Mouse (Mus musculus) cerebellum, adult 8-10 months (tissue): ENCODE results near the gene Slc9b2.

Experiments used
- DNase-seq: peaks from one replicate; pipeline ENCODE4 v3.0.0; 2022

Gene Slc9b2

DNA sequence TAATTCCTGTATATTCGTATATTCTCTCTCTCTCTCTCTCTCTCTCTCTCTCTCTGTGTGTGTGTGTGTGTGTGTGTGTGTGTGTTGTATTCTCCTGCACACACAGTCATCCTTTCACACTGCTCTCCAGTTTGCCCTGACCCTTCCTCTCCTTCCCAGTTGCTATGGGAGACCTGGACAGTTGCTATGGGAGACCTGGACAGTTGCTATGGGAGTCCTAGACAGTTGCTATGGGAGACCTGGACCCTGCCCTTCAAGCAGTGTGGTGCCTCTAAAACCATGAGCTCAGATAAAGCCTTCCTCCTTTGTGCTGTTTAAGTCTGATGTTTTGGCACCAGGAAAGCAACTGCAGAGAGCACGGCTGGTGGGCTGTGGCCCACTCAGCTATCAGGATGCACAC, 6.2 kb downstream of the Slc9b2 start:
- no peak for DNase-seq

DNA sequence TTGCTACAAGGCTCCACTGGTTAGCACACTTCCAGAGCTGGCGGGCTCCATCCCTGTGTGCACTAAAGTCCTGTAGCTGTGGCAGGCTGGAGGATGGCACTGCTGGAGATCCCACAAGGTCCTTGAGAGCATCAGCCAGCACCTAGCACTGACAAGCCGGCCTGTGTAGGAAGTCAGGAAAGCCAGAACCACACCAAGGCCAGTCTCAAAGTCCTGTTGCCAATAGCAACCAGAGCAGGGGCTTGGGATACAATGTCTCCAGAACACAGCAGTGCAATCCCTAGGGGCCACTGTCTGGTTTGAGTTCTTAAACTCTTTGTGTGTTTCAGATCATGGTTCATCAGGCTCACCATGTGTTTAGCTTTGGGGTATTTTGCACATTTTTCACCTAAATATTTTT, 7.3 kb downstream of the Slc9b2 start:
- no peak for DNase-seq

DNA sequence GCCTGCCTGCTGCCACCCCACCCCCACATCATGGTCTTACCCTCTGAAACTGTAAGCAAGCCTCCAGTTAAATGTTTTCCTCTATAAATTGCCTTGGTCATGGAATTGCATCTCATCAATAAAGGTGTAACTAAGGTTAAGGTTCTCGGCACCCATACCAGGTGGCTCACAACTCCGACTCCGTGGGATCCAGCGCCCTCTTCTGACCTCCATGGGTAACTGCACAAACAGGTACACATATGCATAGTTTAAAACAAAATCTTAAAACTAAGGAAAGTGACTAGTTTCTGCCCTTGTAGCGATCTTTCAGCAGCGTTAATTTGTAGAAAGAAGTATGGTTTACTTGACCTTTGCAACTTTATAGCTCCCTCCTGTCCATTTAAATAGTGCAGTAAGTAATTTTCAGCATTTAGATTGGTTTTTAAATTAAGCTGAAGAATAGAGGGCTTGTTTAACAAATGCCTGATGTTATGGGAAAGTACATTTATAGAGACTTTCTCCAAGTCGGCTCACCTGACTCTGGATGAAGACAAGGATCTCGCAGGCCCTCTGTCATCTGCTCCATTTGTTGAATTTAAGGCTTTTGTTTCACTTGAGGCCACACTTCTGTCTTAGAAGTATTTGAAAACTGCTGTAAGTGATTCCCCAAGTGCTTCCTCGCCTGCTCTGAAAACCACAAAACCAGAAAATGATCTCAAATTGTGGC, 8.4 kb downstream of the Slc9b2 start:
- DNase-seq = no peak

DNA sequence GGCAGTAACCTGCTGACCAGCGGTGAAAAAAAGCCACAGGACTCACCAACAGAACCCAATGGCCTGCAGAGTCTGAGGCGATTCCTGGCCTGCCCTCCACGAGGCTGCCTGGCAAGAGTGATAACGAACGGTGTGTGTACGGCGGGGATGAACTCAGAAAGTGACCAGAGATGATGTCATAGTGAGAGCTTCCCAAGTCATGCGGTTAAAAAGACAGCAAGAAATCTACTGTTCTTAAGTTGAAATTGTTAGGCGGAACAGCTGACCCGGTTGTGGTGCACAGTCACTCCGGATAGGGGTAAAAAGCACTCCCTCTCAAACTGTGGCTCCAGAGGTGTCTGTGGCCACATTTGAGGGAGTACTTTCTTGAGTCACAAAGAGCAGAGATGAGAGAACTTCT, 10.8 kb downstream of the Slc9b2 start:
- no peak for DNase-seq

DNA sequence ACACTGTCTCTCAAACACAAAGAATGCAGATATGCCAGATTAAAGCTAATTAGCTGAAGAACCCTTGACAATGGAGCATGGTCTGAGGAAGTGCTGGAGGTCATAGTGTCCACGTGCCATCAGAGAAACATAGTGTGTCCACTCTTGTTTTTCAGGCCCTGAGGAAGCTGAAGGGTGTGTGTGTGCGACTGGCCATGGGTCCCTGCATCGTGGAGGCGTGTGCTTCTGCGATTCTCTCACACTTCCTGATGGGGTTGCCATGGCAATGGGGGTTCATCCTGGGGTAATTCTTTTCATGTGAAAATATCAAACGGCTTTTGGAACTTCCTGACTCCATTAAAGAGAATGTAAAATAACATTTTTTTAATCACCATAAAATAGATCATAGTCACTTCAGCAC, 16.9 kb downstream of the Slc9b2 start:
- no peak for DNase-seq

DNA sequence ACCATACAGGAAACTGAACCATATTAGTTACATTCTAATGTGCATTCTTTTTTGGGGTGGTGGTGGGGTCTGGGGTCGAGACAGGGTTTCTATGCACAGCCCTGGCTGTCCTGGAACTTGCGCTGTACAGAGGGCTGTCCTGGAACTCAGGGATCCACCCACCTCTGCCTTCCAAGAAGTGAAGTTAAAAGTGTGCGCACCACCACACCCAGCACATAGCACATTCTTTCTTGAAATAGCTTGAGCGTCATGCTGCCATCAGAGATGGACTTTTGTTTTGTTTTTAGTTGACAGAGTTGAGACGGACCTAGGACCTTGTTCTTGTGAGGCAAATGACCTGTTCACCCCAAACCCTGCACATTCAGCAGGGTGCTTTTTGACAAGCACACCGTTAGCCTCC, 19.7 kb downstream of the Slc9b2 start:
- DNase-seq = no peak

DNA sequence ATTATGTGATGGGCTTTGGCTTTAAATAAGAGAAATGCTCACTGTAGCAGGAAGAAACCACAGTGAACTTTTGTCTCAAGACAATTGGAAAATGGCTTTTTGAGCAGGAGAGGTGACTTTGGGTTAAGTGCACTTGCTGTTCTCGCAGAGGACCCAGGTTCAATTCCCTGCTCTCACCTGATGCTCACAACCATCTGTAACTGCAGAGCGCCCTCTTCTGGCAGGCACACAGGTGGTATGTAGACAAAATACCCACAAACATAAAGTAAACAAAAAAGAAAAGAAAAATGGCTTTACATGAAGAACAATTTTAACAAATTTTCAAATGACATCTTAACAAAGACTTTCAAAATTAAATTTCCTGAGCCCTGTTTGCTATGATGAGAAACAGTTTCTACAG, 20.1 kb downstream of the Slc9b2 start:
- DNase-seq = no peak

DNA sequence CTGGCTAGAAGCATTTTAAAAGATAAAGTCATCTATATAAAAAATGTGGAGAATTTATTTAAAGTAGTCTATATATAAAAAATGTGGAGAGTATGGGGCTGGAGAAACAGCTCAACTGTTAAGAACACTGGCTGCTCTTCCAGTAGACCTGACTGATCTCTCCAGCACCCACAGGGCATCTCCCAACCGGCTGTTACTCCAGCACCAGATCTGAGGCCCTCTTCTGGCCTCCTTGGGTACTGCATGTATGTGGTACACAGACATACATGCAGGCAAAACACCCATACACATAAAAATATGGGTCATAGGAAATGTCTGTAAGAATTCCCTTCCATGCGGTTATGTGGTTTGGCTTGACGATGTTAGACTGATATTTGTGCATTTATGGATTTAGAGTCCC, 21.1 kb downstream of the Slc9b2 start:
- DNase-seq = no peak

DNA sequence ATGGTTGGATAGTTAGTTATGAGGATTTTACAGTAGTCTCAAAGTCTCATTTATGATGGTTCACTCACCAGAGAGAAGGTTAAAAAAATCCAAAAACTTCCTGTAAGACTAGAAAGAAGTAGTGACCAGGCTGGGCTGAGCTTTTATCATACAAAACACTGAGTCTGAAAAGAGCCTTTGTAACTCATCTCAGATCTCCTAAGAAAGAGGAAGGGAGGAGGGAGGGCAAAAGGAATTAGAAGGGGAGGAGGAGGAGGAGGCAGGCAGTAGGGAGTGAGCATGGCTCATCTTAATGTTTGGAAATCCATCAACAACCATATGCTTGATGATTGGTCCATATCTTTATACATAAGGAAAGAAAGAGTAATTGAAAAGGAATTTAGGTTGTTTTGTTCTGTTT, 25.2 kb downstream of the Slc9b2 start:
- DNase-seq = no peak

DNA sequence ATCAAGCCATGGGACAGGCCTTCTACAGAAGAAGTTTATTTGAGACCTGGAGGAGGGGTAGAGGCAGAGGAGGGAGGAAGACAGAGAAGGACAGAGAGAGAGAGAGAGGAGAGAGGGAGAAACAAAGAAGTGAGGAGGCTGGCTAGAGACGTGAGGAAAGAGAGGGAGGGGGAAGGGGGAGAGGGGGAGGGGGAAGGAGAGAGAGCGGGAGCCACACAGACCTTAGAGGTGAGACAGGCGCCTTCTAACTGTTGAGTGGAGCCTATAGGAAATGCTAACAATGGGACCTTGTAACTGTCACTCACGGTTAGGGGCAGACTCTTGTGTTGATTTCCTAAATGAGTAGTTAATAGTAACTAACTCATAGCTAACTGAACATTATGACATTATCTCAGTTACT, 26.3 kb downstream of the Slc9b2 start:
- no peak for DNase-seq

DNA sequence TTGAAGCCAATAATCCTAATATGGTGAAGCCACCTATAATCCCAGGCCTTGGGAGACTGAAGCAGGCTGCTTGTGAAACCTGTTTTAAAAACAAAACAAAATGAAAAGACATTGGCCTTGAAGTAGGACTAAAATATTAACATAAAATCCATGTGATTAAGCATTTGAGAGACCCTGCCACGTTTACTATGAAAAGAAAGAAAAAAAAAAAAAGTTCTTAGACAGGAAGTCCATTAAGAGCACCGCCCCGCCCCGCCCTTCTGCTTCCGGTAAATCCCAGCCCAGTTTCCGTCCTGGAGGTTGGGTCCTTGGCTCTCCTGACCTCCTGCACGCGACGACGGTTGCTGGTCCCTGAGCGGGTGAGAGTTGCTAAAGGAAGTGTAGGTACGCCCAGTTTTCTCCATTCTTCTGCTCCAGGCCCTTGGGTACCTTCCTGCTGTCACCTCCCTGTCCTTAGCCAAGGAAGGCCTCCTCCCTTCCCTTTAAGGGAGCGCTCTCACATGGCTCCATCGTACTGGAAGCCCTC, 40.3 kb downstream of the Slc9b2 start, which contains the start of gene Slc9b1:
TSS of gene Slc9b1 (plus strand) at position 291 of the 526 bp plus-strand sequence.
- no peak for DNase-seq

DNA sequence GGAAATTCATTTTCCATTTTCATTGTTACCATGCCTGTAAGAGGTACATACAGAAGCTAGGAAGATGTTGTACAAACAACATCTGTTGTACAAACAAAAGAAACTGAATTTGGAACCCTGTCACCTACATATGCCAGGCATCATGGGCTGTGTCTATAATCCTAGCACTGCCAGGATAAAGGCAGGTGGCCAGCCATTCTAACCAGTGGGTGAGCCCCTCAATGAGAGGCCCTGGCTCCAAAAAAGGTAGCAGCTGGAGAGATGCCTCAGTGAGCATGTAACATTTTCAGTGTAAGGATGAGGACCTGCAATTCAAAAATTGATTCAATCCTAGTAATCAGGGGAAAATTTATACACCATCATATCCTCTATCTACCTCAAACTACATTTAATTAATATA, 41.5 kb downstream of the Slc9b2 start:
- DNase-seq = no peak

DNA sequence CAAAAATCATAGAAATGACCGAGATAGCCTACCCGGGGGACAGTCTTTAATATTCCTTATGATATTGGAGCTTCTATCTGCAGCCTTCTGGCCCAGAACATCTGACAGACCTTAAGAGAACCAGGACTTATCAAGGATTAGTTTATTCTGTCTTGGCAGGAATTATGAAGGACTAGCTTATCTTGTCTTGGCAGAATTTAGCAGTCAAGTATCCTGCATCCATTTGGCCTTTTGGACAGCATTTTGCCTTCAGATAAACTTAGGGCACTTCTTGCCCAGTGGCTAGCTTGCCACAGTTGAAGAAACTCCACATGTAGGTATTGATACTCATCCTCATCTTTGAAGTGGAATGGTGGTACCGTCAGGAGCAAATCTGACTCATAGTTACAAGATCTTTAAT, 44.4 kb downstream of the Slc9b2 start:
- no peak for DNase-seq

DNA sequence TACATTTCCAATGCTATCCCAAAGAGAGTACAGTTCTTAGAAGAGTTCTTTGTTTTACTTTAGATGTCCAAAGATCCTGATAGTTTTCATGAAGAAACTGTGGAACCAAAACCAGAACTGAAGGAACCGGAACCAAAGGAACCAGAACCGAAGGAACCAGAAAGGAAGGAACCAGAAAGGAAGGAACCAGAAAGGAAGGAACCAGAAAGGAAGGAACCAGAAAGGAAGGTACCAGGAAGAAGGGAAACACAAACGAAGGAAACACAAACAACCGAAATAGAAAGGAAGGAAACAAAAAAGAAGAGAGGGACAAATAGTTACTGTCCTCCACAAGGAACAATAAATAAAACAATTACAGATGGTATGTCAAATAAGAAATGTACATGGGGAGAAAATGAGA, 49.9 kb downstream of the Slc9b2 start:
- DNase-seq = no peak

DNA sequence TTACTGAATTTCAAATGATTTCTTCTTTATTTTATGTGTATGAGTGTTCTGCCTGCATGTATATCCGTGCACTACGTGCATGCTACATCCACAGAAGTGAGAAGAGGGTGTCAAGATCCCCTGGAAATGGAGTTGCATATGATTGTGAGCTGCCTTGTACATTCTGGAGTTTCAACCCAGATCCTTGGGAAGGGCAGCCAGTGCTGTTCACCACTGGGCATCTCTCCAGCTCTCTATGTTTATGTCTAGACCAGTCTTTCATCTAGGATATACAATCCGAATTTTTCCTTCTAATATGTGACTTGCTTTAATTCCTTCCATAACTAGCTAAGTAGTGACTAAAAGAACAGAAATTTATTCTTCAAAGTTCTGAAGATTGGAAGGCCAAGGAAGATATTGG, 68.3 kb downstream of the Slc9b2 start:
- no peak for DNase-seq

DNA sequence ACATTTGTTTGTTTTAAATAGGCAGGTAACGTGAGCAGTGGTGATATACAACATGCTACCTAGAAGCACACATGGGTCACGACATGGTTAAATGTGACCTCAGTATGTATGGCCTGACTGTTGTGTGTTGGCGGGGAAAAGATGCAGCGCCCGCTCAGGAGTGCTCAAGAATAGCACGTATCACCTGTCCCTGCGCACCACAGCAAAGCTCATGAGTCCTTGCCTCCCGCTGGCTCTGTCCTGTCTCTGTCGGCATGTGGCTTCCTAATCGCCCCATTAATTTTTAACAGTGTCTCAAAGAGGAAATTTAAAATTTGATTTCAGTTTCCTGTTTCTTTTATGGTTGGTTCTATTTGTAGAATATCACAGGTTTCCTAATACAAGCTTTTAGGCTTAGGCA, 69.9 kb downstream of the Slc9b2 start:
- DNase-seq = no peak

DNA sequence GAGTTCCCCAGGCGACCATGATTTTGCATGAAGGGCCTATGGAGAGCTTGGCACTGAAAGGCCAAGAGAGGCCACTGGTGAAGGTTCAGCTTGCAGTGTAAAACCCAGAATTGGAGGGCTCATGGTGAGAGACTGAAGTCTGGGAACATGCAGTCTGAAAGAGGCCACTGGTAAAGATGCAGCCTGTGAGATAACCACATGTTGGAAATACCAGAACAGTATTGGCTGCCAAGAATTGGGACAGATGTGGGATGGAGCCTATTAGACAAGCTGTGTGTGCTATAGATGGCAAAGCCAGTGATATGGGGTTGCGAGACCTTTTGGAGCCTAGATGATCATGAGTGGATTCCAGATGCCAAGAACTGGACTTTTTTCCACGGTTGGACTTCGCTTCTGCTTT, 72.4 kb downstream of the Slc9b2 start:
- no peak for DNase-seq

DNA sequence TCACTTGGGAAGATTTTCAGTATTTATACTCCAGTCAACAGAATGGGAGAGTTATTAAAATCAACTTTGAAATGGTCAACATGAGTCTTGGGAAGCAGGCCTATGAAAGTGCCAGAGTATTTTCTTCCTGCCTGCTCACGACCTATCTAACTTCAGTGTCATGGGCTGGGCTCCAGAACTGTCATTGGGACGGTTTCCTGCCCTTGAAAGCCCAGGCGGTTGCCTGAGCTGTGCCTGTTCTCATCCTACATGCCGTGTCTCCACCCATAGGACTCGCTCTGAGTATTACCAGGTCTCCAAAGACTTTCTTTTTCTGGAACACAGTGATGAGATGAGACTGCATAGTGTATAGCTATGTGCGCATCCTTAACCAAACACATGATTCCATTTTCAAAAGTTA, 85.7 kb downstream of the Slc9b2 start:
- DNase-seq = no peak
